Comparison of ENCODE assay signal across 8 mouse cellular contexts in genomic region chr12:27343606-27344410, GRCm38 (mm10). TPM values are rescaled to one million over a fixed set of nuclear protein-coding genes. Genes with fewer than 3 reads are reported as not detected.
DNase-seq lines count a peak whose midpoint lies in the region; ATAC-seq and TF ChIP-seq lines count a peak whose summit lies in the region.

No protein-coding gene starts in this region.

- H3K9me3 ChIP-seq in forebrain, embryonic 14.5 days (replicated peaks; ENCODE audit: control insufficient read depth, low read length) = no peaks in the 10 kb centered on the region
- H3K9me3 ChIP-seq in liver, embryonic 13.5 days (replicated peaks) = no peaks in the 10 kb centered on the region

- peaks cover 11% of the 10 kb centered on the region for H3K27me3 ChIP-seq in heart, adult 2 months (ENCODE audit: control insufficient read depth, insufficient read depth, low read length)
- no peaks in the 10 kb centered on the region for H3K27me3 ChIP-seq in C2C12 (ENCODE audit: control insufficient read depth, insufficient read depth, insufficient read length)
- H3K27me3 ChIP-seq in forebrain, embryonic 14.5 days (replicated peaks; ENCODE audit: control insufficient read depth, insufficient read depth, low read length) = no peaks in the 10 kb centered on the region
- H3K27me3 ChIP-seq in liver, embryonic 13.5 days = peaks cover 57% of the 10 kb centered on the region

- H3K36me3 ChIP-seq in heart, adult 2 months (ENCODE audit: control insufficient read depth, insufficient read depth, low read length) = no peaks in the 10 kb centered on the region
- H3K36me3 ChIP-seq in C2C12 (ENCODE audit: control insufficient read depth, insufficient read depth) = no peaks in the 10 kb centered on the region
- peaks cover 8% of the 10 kb centered on the region for H3K36me3 ChIP-seq in forebrain, embryonic 14.5 days (ENCODE audit: control insufficient read depth, insufficient read depth, low read length)
- H3K36me3 ChIP-seq in liver, embryonic 13.5 days = no peaks in the 10 kb centered on the region

- H3K79me2 ChIP-seq in heart, adult 2 months (replicated peaks; ENCODE audit: control insufficient read depth, insufficient read depth, low read length) = no peaks in the 10 kb centered on the region
- H3K79me2 ChIP-seq in C2C12 (ENCODE audit: control insufficient read depth, insufficient read depth) = peaks cover 35% of the 10 kb centered on the region

- peaks cover 29% of the 10 kb centered on the region for H3K79me3 ChIP-seq in C2C12 (ENCODE audit: low read depth)

- peak overlapping the region; percentile 76 for H3K4me2 ChIP-seq in forebrain, embryonic 14.5 days (ENCODE audit: low read length)
- H3K4me2 ChIP-seq in liver, embryonic 13.5 days = peak overlapping the region; percentile 61

- no peak for DNase-seq in heart, adult 2 months
- no peak for DNase-seq in heart, postnatal 36 days
- peak; percentile 46 for DNase-seq in forebrain, embryonic 14.5 days (ENCODE audit: low spot score)
- DNase-seq in liver, embryonic 13.5 days = no peak
- no peak for DNase-seq in thymus, postnatal 4 days
- no peak for DNase-seq in B cell, adult 2 months

- no peak overlapping the region for H3K27ac ChIP-seq in heart, adult 2 months
- peak overlapping the region; percentile 100 for H3K27ac ChIP-seq in forebrain, embryonic 14.5 days (ENCODE audit: low read depth, low read length)
- H3K27ac ChIP-seq in liver, embryonic 13.5 days = no peak overlapping the region

- peak overlapping the region; percentile 47 for H3ac ChIP-seq in C2C12 (ENCODE audit: control insufficient read depth, insufficient read length, low read depth)

- no peak for TF ChIP-seq CTCF in heart, adult 2 months (IDR thresholded peaks at IDR 0.05)
- no peak for TF ChIP-seq CTCF in C2C12 (IDR thresholded peaks at IDR 0.05; ENCODE audit: control insufficient read depth, insufficient read depth, insufficient read length)

- no peak for TF ChIP-seq EP300 in heart, adult 2 months (IDR thresholded peaks at IDR 0.05; ENCODE audit: insufficient read depth, low read depth, low read length)

- H3K4me1 ChIP-seq in heart, adult 2 months (ENCODE audit: control insufficient read depth, insufficient read depth, low read length) = no peaks in the 10 kb centered on the region
- H3K4me1 ChIP-seq in forebrain, embryonic 14.5 days (ENCODE audit: control insufficient read depth, insufficient read depth, low read length) = peaks cover 4% of the 10 kb centered on the region
- 0 out of 2 replicates have a peak, but pooled peaks cover 6% of the 10 kb centered on the region for H3K4me1 ChIP-seq in liver, embryonic 13.5 days (replicated peaks)

- TF ChIP-seq POLR2A in heart, adult 2 months (IDR thresholded peaks at IDR 0.05; ENCODE audit: insufficient read depth, low read depth, low read length) = no peak

- intact Hi-C loops in heart, adult 2 months (cut with DNase I) = loop anchor here (5.0 kb wide), 1 partner anchor 1088 kb away; no protein-coding TSS in a partner anchor
- intact Hi-C loops in heart, postnatal 36 days (cut with DNase I) = loop anchor here (2.0 to 10.0 kb wide), 2 partner anchors 251 to 1089 kb away; no protein-coding TSS in a partner anchor

- no peak overlapping the region for H3K9ac ChIP-seq in heart, adult 2 months (ENCODE audit: low read depth, low read length)
- peak overlapping the region; percentile 93 for H3K9ac ChIP-seq in forebrain, embryonic 14.5 days (ENCODE audit: low read length)
- H3K9ac ChIP-seq in liver, embryonic 13.5 days = no peak overlapping the region

- peak overlapping the region; percentile 49; the same call in 1 of the 2 replicates for H3K4me3 ChIP-seq in heart, adult 2 months
- H3K4me3 ChIP-seq in C2C12 (ENCODE audit: insufficient read depth, poor library complexity, severe bottlenecking) = peak overlapping the region; percentile 68
- H3K4me3 ChIP-seq in forebrain, embryonic 14.5 days (ENCODE audit: low read depth, low read length) = peak overlapping the region; percentile 100
- peak overlapping the region; percentile 53 for H3K4me3 ChIP-seq in liver, embryonic 13.5 days (replicated peaks)

- WGBS in heart, adult 2 months = 33% methylated on average over 17 of the region's 17 CpGs
- 2% methylated on average over 17 of the region's 17 CpGs for WGBS in forebrain, embryonic 14.5 days
- WGBS in liver, embryonic 13.5 days (ENCODE audit: insufficient replicate concordance) = 15% methylated on average over 17 of the region's 17 CpGs

- ATAC-seq in forebrain, embryonic 14.5 days = no peak
- no peak for ATAC-seq in liver, embryonic 13.5 days (ENCODE audit: low read depth)
- no peak for ATAC-seq in megakaryocyte-erythroid progenitor cell, adult 5-6 weeks (replicated peaks; ENCODE audit: low FRiP score, low TSS enrichment, poor library complexity, severe bottlenecking)

TF ChIP-seq in C2C12, 6 proteins besides CTCF, POLR2A, EP300 and RAD21:
- TF ChIP-seq CEBPB (IDR thresholded peaks at IDR 0.05; ENCODE audit: low read depth) = no peak
- TF ChIP-seq MYOD1 (IDR thresholded peaks at IDR 0.05; ENCODE audit: control insufficient read depth, insufficient read length, low read depth) = no peak
- TF ChIP-seq MYOG (IDR thresholded peaks at IDR 0.05; ENCODE audit: control insufficient read depth, extremely low read depth, insufficient read length) = no peak
- no peak for TF ChIP-seq FOSL1 (IDR thresholded peaks at IDR 0.05; ENCODE audit: insufficient read depth, low read length, poor library complexity, severe bottlenecking)
- no peak for TF ChIP-seq MAX (IDR thresholded peaks at IDR 0.05)
- no peak for TF ChIP-seq USF1 (IDR thresholded peaks at IDR 0.05; ENCODE audit: low read depth)

RNA-seq across cellular contexts. Expression of gene Sox11, which starts 1.4 kb away (rescaled TPM):
- under 1 TPM in 1 of 2 experiments, not detected in 1; 0.05 TPM for total RNA-seq in heart, adult 2 months (2021)
- 0.02 and 0.03 TPM in 2 replicates for polyA plus RNA-seq in heart, adult 2 months (2012; rRNA removed)
- total RNA-seq in heart, postnatal 36 days (2021) = under 1 TPM; 0.03 to 0.11 TPM
- polyA plus RNA-seq in C2C12 (2012; fragmentation: generic; extraction: Trizol) = 7.0 TPM
- polyA plus RNA-seq in forebrain, embryonic 14.5 days (2014; fragmentation: Nextera tagmentation; extraction: Ambion mirVana) = 948 and 1,039 TPM in 2 replicates
- 2.1 and 2.6 TPM in 2 replicates for polyA plus RNA-seq in liver, embryonic 13.5 days (2015; fragmentation: Nextera tagmentation; extraction: Ambion mirVana)
- total RNA-seq in megakaryocyte-erythroid progenitor cell, adult 5-6 weeks (2014; fragmentation: Nextera tagmentation) = not detected in 2 replicates
- not detected in 2 replicates for total RNA-seq in megakaryocyte-erythroid progenitor cell, adult 5-6 weeks (2017)

Comparison
In these comparisons a context has a peak if more than half of its experiments do, and no peak if none do; other contexts are left out.
1. H3K4me3 ChIP-seq: peak in every context shown above with its lines; median percentile 100 in forebrain, embryonic 14.5 days; 68 in C2C12; 53 in liver, embryonic 13.5 days; 49 in heart, adult 2 months.
2. RNA of gene Sox11, which starts 1.4 kb away (polyA plus RNA-seq): 948 to 1,039 TPM in forebrain, embryonic 14.5 days; 7.0 TPM in C2C12 (single experiment), 2.1 to 2.6 TPM in liver, embryonic 13.5 days and 0.02 to 0.03 TPM in heart, adult 2 months; every median in the first group is over 100 times any median in the second.